Mouse (Mus musculus) thymus, adult 2 months (tissue): Measurements from ENCODE around the gene Olfr1423. TPM values are rescaled to one million over a fixed set of nuclear protein-coding genes. Genes with fewer than 3 reads are reported as not detected.

Source experiments
- DNase-seq: peaks from one replicate; pipeline ENCODE4 v3.0.0; 2021
- H3K27ac ChIP-seq: fragments of 200-500 bp; 2 replicates; pipeline ENCODE4 v1.5.1; 2012; ENCODE audit warnings: low read length, control low read depth; ENCODE audit not compliant: control insufficient read depth, insufficient read depth
- H3K27me3 ChIP-seq: fragments of 200-500 bp; 2 replicates; pipeline ENCODE4 v1.6.1; 2012; ENCODE audit warnings: mild to moderate bottlenecking, low read length, moderate library complexity, mixed read lengths; ENCODE audit not compliant: control insufficient read depth, insufficient read depth
- H3K36me3 ChIP-seq: fragments of 200-500 bp; 2 replicates; pipeline ENCODE4 v1.6.1; 2012; ENCODE audit warnings: mild to moderate bottlenecking, low read length, moderate library complexity; ENCODE audit not compliant: control insufficient read depth, insufficient read depth
- H3K4me1 ChIP-seq: fragments of 200-500 bp; replicated peaks from 2 replicates; pipeline ENCODE4 v1.6.1; 2012; ENCODE audit warnings: low read length; ENCODE audit not compliant: control insufficient read depth, insufficient read depth
- H3K4me3 ChIP-seq: fragments of 200-500 bp; 2 replicates; pipeline ENCODE4 v1.5.1; 2012; ENCODE audit warnings: mild to moderate bottlenecking, low read length, control low read depth, moderate library complexity; ENCODE audit not compliant: control insufficient read depth, insufficient read depth
- CTCF ChIP-seq: fragments of 200-500 bp; IDR thresholded peaks from 2 replicates; pipeline ENCODE4 v1.5.1; 2012; ENCODE audit warnings: mild to moderate bottlenecking, control low read depth, low read length, moderate library complexity, borderline replicate concordance; ENCODE audit not compliant: control insufficient read depth, poor library complexity, insufficient read depth; ENCODE audit errors: extremely low read depth
- POLR2A ChIP-seq: fragments of 200-500 bp; IDR thresholded peaks from 2 replicates; pipeline ENCODE4 v1.6.1; 2012; ENCODE audit warnings: mild to moderate bottlenecking, low read length, control low read depth, moderate library complexity; ENCODE audit not compliant: control insufficient read depth, poor library complexity, insufficient read depth; ENCODE audit errors: extremely low read depth
- WGBS: fragments of 180-500 bp; shearing (Covaris S2); methylation state at CpG from one replicate; pipeline ENCODE4 v1.1.7; 2018; 5-methylcytosine and 5-hydroxymethylcytosine counted together
- polyA plus RNA-seq: library from polyadenylated mRNA; depleted of rRNA; stranded (reverse); fragments of >200 nt; gene quantifications from 2 replicates; pipeline ENCODE4 v1.2.3, GENCODE M21; 2012

Olfr1423 gene
- polyA plus RNA-seq, 1 experiment: not detected

DNA sequence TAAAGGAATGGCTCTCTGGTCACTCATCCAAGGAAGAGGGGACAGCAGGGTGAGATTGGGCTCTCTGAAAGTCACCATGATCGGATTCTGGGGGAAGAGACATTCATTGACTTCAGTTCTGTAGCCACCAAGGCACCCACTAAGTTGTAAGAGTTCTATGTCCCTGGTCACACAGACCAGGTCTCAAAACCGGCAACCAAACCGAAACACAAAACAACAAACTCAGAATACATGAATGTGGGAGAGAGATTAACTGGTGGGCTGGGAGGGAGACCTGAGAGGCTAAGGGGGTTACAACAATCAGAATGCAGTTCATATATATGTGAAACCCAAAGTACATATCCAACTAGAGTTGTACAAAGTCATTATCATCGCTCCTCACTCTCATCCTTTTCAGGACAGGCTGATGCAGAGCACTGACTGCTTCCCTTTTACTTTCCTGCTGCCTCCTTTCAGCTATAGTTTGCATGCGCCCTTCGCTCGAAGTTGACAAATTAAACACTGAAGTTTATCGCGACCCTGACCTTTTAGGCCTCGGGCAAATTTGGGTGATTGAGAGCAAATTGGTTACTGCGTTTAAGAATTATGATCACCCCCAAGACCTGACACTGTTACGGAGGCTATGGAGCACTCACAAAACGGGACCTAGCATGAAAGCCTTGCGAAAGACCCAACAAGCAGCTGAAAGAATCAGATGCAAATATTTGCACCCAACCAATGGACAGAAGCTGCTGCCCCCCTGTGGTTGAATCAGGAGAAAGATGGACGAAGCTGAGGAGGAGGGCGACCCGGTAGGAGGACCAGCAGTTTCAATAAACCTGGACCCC lies 33.8 kb downstream of the Olfr1423 start:
- TF ChIP-seq CTCF (no peak), POLR2A (no peak)
- Histone ChIP-seq H3K27me3 (no peaks in the 10 kb centered on the region), H3K27ac (no peak overlapping the region), H3K36me3 (no peaks in the 10 kb centered on the region), H3K4me3 (no peak overlapping the region), H3K4me1 (peaks cover 11% of the 10 kb centered on the region)
- peak; percentile 32 for DNase-seq
- WGBS: 37% methylated on average over 17 of the region's 17 CpGs

DNA sequence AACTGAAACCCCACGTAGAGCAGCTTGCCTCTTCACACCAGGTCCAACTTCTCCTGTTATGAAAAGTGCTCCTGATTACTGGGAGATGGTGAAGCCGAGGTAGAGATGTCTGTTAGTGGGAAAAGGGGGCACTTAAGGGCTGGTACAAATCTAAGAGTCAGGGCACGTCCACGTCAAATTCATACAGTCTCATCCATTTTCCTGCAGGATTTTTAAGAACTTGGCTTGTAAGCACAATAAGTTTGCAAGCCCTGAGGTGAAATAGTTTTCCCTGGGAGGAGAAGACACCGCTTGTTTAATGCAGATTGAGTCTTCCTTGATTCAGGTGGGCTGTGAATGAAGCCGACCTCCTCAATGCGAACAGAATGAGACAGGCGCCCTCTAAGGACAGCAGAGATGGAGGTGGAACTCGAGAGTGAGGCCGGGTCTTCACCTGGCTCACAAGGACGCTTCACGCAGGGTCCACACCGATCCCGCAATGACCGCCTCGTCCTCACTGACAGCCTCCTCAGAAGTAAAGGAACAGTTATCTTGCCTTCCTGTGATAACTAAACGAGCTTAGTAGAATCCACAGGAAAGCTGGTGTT lies 34.7 kb downstream of the Olfr1423 start:
- TF ChIP-seq CTCF (0 out of 2 replicates have a peak, but pooled peaks have one; percentile 24), POLR2A (no peak)
- WGBS: 10% methylated on average over 17 of the region's 17 CpGs
- Histone ChIP-seq H3K27ac (no peak overlapping the region), H3K4me3 (peak overlapping the region; percentile 54), H3K27me3 (no peaks in the 10 kb centered on the region), H3K36me3 (no peaks in the 10 kb centered on the region), H3K4me1 (peaks cover 13% of the 10 kb centered on the region)
- DNase-seq: peak; percentile 57

DNA sequence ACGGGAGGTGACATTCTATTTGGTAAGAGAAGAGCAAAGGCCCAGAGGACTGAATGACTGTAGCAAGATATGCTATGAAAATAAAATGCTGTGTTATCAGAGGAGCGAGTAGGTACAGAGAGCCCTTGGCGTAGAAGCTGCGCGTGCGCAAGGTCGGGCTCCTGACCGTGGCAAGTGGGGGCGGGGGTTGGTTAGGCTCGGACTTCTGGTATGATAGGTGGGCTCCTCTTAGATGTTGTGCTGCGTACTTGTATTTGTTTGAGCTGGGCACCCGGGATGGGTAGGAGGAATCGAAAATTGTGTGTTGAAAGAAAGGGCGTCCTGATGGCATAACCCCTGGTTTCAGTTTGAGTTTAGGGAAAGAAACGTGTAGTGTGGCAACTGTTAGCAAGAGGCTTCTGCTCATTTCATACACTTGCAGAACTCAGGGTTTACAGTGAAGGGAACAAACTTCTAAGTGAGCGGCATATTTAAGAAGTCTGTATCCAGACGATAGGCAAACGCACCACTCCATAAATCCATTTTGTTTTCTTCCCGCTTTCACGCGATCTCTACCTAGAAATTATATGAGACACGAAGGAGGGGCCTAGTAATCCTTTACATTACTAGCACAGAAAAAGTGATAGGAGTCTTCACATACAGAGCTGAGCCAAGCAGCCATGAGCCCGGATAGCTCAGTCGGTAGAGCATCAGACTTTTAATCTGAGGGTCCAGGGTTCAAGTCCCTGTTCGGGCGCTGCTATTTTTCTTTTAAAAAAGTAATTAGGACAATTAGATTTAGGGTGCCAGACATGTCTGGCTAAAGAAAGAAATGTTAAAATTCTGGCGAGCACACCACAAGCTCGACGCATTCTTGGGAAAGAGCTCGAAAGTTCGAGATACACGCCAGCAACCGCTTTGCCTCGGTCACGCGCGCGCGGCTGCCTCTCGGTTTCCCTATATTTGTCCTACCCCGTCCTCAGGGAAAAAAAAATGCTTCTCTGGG lies 35.4 kb downstream of the Olfr1423 start:
- DNase-seq: peak; percentile 81
- Histone ChIP-seq H3K27me3 (no peaks in the 10 kb centered on the region), H3K36me3 (no peaks in the 10 kb centered on the region), H3K4me1 (peaks cover 13% of the 10 kb centered on the region), H3K27ac (peak overlapping the region; percentile 36; the same call in 1 of the 2 replicates), H3K4me3 (peak overlapping the region; percentile 81)
- no peak for TF ChIP-seq POLR2A
- TF ChIP-seq CTCF: no peak
- under 1% methylated on average over 41 of the region's 41 CpGs for WGBS

DNA sequence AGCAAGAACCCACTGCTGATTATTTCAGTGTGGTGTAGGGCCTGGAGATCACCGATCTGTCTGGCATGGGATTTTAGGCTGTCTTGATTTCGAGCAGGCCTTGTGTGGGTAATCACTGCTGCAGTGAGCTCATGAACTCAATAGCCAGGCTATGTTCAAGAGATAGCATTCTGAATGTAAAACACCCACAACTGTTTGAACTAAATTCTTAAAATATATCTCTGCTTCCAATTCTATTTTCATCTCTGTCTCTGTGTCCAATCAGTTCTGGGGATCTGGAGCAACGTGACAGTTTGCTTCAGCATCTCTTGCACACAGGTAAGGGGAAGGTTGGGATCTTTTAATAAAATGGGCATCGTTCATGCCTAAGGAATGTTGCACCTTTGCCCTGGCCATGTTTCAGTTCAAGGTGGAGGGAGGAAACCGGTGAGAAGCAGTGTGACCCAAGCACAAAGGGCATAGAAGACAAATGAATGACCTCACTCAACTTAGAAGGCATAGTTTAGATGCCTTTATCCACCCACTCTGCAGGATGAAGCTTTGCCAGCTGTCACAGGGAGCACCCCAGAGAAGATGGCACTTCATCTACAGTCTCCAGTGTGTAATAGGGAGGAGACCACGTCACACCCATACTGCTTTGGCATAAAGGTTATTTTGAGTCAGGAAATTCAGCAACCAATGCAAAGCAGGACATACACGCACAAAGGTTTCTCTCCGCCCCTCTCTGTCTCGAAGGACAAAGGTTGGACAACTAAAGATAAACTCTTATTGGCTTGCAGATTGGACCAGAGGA lies 36.7 kb downstream of the Olfr1423 start:
- Histone ChIP-seq H3K27me3 (no peaks in the 10 kb centered on the region), H3K4me1 (peaks cover 7% of the 10 kb centered on the region), H3K36me3 (no peaks in the 10 kb centered on the region), H3K4me3 (no peak overlapping the region), H3K27ac (no peak overlapping the region)
- 61% methylated on average over 9 of the region's 9 CpGs for WGBS
- TF ChIP-seq CTCF (no peak), POLR2A (no peak)
- no peak for DNase-seq

- no peak for TF ChIP-seq POLR2A
- TF ChIP-seq CTCF: no peak
- WGBS: 93% methylated on average over 2 of the region's 2 CpGs
- Histone ChIP-seq H3K36me3 (no peaks in the 10 kb centered on the region), H3K4me1 (peaks cover 7% of the 10 kb centered on the region), H3K27ac (no peak overlapping the region), H3K27me3 (no peaks in the 10 kb centered on the region), H3K4me3 (no peak overlapping the region)
- DNase-seq: no peak
Measured at GRCm38 (mm10) chr19:12003568-12003967, 37.5 kb downstream of the Olfr1423 start.
